Mouse (Mus musculus) cortical plate, adult 2 months (tissue): ENCODE measurements around the gene Irf8.

Experiments used
- CTCF ChIP-seq: fragments of 200-500 bp; IDR thresholded peaks from 2 replicates; pipeline ENCODE4 v1.5.1; 2011; ENCODE audit warnings: mild to moderate bottlenecking, control low read depth, low read length; ENCODE audit not compliant: insufficient read depth; ENCODE audit errors: extremely low read depth
- POLR2A ChIP-seq: fragments of 200-500 bp; IDR thresholded peaks from 2 replicates; pipeline ENCODE4 v1.6.1; 2011; ENCODE audit warnings: mild to moderate bottlenecking, low read length, control low read depth; ENCODE audit not compliant: insufficient read depth; ENCODE audit errors: extremely low read depth

DNA sequence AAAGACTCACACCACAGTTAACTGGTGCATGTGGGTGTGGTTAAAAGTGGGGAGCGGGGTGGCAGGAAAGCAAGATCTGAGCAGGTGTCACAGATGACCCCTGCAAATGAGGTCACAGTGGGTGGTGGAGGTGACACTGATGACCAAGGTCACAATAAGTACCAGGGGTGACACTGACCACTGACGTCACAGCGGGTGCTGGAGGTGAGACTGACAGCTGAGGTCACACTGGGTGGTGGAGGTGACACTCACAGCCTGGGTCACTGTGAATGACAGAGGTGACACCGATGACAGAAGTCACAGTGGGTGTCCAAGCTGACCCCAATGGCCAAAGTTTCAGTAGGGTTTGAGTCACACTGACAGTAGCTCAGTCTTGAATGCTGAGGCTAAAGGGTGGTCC is 50.6 kb downstream of the Irf8 start:
- TF ChIP-seq CTCF (no peak), POLR2A (no peak)
